Mouse (Mus musculus) limb, embryonic 15.5 days (tissue): ENCODE measurements around the gene Ttll10. TPM values are rescaled to one million over a fixed set of nuclear protein-coding genes. Genes with fewer than 3 reads are reported as not detected.

Experiments
- ATAC-seq: fragments of 200-750 bp; cut with Nextera tagmentation; 2 replicates; pipeline ENCODE4 v1.8.0; 2017; ENCODE audit warnings: low read depth, moderate TSS enrichment; ENCODE audit not compliant: insufficient number of reproducible peaks, low FRiP score, low TSS enrichment
- H3K27ac ChIP-seq: fragments of 300-500 bp; sonication (generic); 2 replicates; pipeline ENCODE4 v1.5.1; 2015; ENCODE audit warnings: moderate library complexity, mild to moderate bottlenecking, inconsistent platforms
- H3K27me3 ChIP-seq: fragments of 300-500 bp; sonication (generic); 2 replicates; pipeline ENCODE4 v1.6.1; 2015; ENCODE audit warnings: inconsistent platforms
- H3K36me3 ChIP-seq: fragments of 300-500 bp; sonication (generic); 2 replicates; pipeline ENCODE4 v1.6.1; 2015; ENCODE audit warnings: inconsistent platforms
- H3K4me1 ChIP-seq: fragments of 300-500 bp; sonication (generic); 2 replicates; pipeline ENCODE4 v1.6.1; 2015; ENCODE audit warnings: inconsistent platforms
- H3K4me2 ChIP-seq: fragments of 300-500 bp; sonication (generic); 2 replicates; pipeline ENCODE4 v1.6.1; 2015; ENCODE audit warnings: mild to moderate bottlenecking, inconsistent platforms
- H3K4me3 ChIP-seq: fragments of 300-500 bp; sonication (generic); 2 replicates; pipeline ENCODE4 v1.5.1; 2015; ENCODE audit warnings: mild to moderate bottlenecking, inconsistent platforms
- H3K9ac ChIP-seq: fragments of 300-500 bp; sonication (generic); 2 replicates; pipeline ENCODE4 v1.6.1; 2015; ENCODE audit warnings: inconsistent platforms
- H3K9me3 ChIP-seq: fragments of 300-500 bp; sonication (generic); 2 replicates; pipeline ENCODE4 v1.6.1; 2016; ENCODE audit warnings: inconsistent platforms
- WGBS: fragments of 180-500 bp; shearing (Covaris S2); methylation state at CpG from one replicate; pipeline ENCODE4 v1.1.7; 2015; 5-methylcytosine and 5-hydroxymethylcytosine counted together
- polyA plus RNA-seq: library from polyadenylated mRNA; unstranded; fragments of >200 nt; fragmentation: Nextera tagmentation; extraction: Ambion mirVana; gene quantifications from 2 replicates; pipeline ENCODE4 v1.2.1, GENCODE M21; 2015

Gene Ttll10
- polyA plus RNA-seq, 1 experiment from 2014 or later: 3.1 TPM

DNA sequence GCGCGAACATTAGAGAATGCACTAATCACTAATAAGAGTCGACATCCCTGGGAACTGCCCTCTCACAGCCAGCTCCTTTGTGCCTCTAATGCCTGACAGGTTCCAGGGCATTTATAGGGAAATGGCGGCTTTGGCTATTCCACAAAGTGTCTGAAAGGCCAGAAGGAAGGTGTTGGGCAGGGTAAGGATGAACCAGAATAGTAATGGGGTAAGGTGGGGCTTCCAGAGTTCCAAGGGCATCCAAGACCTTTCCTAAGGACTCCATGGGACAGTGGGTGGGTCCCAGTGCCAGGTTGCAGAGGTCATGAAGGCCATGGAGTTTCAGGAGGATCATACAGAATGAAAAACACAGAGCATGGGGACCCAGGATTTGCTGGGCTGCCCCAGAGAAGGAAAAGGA is 24.9 kb downstream of the Ttll10 start:
- Histone ChIP-seq H3K4me2 (no peak overlapping the region), H3K27ac (no peak overlapping the region), H3K36me3 (peaks cover 3% of the 10 kb centered on the region), H3K27me3 (peaks cover 25% of the 10 kb centered on the region), H3K4me1 (peaks cover 35% of the 10 kb centered on the region), H3K9ac (no peak overlapping the region), H3K9me3 (no peaks in the 10 kb centered on the region), H3K4me3 (no peak overlapping the region)
- ATAC-seq: no peak
- 71% methylated on average over 4 of the region's 4 CpGs for WGBS

DNA sequence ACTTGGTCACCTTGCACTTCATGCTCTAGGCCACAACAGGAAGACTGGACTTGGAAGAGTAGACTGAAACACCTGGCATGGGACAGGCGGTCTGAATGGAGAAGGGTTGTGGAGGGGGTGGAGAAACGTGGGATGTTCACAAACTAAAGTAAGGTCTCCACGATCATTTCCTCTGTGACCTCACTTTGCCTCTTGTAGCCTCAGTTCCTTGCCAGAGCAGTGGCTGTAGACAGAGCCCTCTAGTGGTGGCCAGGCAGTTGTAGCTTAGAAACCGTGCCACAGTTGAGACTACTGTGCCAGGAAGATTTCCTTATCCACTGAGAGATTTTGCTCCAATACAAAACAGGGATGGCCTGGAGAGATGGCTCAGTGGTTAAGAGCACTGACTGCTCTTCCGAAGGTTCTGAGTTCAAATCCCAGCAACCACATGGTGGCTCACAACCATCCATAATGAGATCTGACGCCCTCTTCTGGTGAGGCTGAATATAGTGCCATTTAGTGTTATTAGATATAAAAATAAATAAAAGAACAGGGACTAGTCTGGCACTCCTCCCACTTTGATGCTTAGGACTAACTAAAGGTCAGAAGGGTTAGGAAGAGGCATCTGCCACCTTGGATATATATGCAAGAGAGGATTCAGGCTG is 25.6 kb downstream of the Ttll10 start:
- ATAC-seq: no peak
- WGBS: 59% methylated on average over 6 of the region's 6 CpGs
- Histone ChIP-seq H3K9me3 (no peaks in the 10 kb centered on the region), H3K4me3 (no peak overlapping the region), H3K4me1 (peaks cover 35% of the 10 kb centered on the region), H3K27ac (no peak overlapping the region), H3K36me3 (peaks cover 7% of the 10 kb centered on the region), H3K9ac (no peak overlapping the region), H3K4me2 (no peak overlapping the region), H3K27me3 (peaks cover 25% of the 10 kb centered on the region)

DNA sequence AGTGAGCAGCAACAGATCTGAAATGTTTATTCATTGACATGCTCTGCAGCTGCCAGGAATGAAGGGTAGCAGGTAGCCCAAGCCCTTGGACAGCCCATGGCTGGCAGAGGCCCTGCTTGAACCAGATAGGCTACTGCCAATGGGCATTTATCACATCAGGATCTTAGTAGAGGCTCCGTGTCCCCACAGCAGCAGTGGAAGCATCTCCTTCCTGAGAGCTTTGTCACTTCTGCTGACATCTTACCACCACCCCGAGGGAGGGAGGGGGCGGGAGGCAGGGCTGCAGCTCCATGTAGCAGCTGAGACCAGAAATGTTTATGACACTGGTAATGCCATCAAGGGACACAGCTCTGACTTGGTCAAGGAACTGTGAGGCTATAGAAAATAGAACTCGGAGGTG is 26.4 kb downstream of the Ttll10 start:
- 79% methylated on average over 4 of the region's 4 CpGs for WGBS
- H3K27ac ChIP-seq: peak overlapping the region; percentile 95; the same call in 1 of the 2 replicates
- H3K4me1 ChIP-seq: peaks cover 35% of the 10 kb centered on the region
- ATAC-seq: no peak
- no peak overlapping the region for H3K9ac ChIP-seq
- peaks cover 25% of the 10 kb centered on the region for H3K27me3 ChIP-seq
- H3K4me3 ChIP-seq: no peak overlapping the region
- H3K9me3 ChIP-seq: no peaks in the 10 kb centered on the region
- H3K4me2 ChIP-seq: no peak overlapping the region
- H3K36me3 ChIP-seq: peaks cover 14% of the 10 kb centered on the region

DNA sequence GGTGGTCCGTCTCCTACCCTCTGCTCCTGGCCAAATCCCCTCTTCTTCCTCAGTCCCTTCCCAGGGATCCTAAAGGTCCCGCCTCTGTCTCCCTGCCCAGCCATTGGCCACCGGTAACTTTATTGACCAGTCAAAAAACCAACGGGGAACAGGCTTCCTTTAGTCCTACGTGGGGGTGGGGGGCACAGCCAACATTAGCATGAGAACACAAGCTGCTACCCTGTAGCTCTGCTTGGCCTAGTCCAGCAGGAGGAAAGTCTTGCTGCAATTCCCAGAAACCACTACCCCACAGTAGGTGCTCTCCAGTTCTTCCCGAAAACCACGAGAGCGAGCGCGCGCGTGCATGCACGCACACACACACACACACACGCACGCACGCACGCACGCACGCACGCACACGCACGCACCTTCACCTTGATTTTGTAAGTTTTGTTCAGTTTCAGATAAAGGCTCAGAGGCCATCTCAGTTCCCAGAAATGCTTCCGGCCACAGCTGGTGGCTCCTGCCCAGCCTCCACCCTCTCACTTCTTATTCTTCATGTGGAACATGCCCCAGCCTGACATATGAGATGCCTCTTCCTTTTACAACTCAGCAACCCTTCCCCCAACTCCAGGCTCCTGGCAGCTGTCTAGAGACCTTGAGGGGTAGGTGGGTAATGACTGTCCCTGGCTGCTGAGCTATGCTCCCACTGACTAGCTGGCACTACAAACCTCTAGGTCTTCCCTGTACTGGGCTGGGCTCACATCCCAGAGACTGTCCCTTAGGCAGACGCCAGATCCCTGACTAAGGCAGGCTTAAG is 27.4 kb downstream of the Ttll10 start:
- 0% methylated on average over 24 of the region's 24 CpGs for WGBS
- Histone ChIP-seq H3K27ac (peak overlapping the region; percentile 95), H3K27me3 (peaks cover 25% of the 10 kb centered on the region), H3K4me2 (peak overlapping the region; percentile 66), H3K4me3 (peak overlapping the region; percentile 55), H3K4me1 (peaks cover 37% of the 10 kb centered on the region), H3K9ac (peak overlapping the region; percentile 40), H3K9me3 (no peaks in the 10 kb centered on the region), H3K36me3 (peaks cover 23% of the 10 kb centered on the region)
- ATAC-seq: peak; percentile 80

DNA sequence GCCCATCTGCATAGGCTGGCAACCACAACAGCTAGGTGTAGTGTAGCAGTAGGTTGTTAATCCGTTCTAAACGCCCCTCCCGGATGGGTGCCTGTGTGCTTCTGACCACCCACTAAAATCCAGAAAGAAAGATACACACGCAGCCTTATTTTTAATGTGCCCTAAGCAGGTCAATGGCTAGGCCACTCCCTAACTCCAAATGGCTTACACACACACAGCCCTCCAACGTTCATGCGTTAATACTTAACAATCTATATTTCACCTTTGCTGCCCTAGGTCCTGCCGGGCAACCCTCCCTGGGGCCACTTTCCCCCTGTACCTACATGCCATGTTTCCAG is 28.0 kb downstream of the Ttll10 start:
- Histone ChIP-seq H3K9me3 (no peaks in the 10 kb centered on the region), H3K4me1 (peaks cover 41% of the 10 kb centered on the region), H3K9ac (peak overlapping the region; percentile 40), H3K4me3 (peak overlapping the region; percentile 55), H3K27me3 (peaks cover 23% of the 10 kb centered on the region), H3K27ac (peak overlapping the region; percentile 95), H3K4me2 (peak overlapping the region; percentile 66), H3K36me3 (peaks cover 28% of the 10 kb centered on the region)
- WGBS: 4% methylated on average over 7 of the region's 7 CpGs
- ATAC-seq: no peak

DNA sequence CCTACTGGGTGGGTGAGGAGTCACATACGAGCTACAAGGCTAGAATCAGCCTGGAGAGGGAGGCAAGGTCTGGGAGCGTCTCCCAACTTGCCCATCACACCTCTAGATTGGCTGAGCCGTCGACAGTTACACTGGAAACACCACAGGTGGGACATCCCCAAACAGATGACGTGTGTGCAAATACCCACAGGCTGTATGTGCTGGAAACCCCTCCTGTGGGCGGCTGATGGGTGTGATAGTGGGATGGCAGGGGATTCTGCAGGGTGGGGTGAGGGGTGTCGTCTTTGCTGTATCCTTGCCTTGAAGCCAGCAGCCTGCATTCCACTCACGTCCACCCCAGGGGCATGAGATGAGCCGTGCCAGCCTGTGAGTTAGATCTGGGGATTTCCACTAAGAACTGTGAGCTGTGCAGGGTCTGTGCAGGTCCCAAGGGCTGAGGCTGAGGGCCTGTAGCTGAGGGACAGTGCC is 28.5 kb downstream of the Ttll10 start:
- peaks cover 47% of the 10 kb centered on the region for H3K4me1 ChIP-seq
- 50% methylated on average over 9 of the region's 9 CpGs for WGBS
- H3K4me2 ChIP-seq: peak overlapping the region; percentile 66

DNA sequence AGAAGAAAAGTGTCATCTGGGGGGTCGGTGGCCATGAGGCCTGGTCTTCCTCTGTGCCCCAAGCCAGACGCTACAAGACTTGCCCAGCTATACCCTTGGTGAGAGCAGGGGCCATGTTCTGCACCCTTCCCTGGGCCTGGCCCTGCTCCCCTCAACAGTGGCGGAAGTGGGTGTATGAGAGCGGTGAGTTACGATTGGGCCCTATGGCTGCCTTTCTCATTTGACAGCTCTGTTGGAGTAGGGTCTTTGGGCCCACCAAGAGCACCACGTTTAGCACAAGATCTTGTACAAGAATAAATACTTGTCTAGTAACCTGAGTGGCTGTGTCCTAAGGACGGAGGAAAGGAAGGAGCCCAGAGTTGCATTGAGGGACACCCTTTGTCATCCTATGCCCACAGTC is 30.6 kb downstream of the Ttll10 start:
- Histone ChIP-seq H3K9me3 (no peaks in the 10 kb centered on the region), H3K4me2 (no peak overlapping the region), H3K4me3 (no peak overlapping the region), H3K27ac (no peak overlapping the region), H3K4me1 (peaks cover 39% of the 10 kb centered on the region), H3K9ac (no peak overlapping the region), H3K27me3 (no peaks in the 10 kb centered on the region), H3K36me3 (peaks cover 36% of the 10 kb centered on the region)
- 95% methylated on average over 7 of the region's 7 CpGs for WGBS
- ATAC-seq: no peak

More for the DNA sequence above, 28.5 kb downstream of the Ttll10 start:
- Histone ChIP-seq H3K27ac (peak overlapping the region; percentile 95), H3K9ac (peak overlapping the region; percentile 40), H3K9me3 (no peaks in the 10 kb centered on the region), H3K36me3 (peaks cover 33% of the 10 kb centered on the region), H3K4me3 (peak overlapping the region; percentile 55), H3K27me3 (peaks cover 18% of the 10 kb centered on the region)
- ATAC-seq: no peak

DNA sequence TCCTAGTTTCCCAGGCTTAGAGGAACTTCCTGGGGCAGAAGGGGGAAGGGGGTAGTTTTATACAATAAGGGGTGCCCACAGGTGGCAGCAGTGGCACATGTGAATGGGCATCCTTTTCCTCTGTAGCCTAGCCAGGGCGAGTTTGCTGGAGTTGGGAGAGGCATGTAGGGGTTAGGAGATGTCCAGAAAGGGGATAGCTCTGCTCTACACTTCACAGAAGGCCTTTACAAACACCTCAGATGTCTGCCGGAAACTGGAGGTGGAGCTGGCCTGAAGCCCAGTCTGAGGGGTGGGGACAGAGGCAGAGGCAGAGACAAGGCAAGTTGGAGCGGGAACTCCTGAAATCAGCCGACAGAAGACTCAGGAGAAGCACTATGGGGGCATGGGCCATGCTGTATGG is 33.2 kb downstream of the Ttll10 start, which contains the start of gene Tnfrsf18:
Gene Tnfrsf18, plus strand, starts transcription at position 152 of the 400 bp plus-strand sequence.
- Histone ChIP-seq H3K36me3 (peaks cover 44% of the 10 kb centered on the region), H3K27me3 (no peaks in the 10 kb centered on the region), H3K4me3 (no peak within 1 kb of the TSS), H3K27ac (peak within 1 kb of the TSS; percentile 61), H3K4me1 (peaks cover 25% of the 10 kb centered on the region), H3K4me2 (no peak within 1 kb of the TSS), H3K9ac (no peak within 1 kb of the TSS; the same call in 1 of the 2 replicates), H3K9me3 (no peaks in the 10 kb centered on the region)
- ATAC-seq: no peak
- 45% methylated on average over 4 of the region's 4 CpGs for WGBS

DNA sequence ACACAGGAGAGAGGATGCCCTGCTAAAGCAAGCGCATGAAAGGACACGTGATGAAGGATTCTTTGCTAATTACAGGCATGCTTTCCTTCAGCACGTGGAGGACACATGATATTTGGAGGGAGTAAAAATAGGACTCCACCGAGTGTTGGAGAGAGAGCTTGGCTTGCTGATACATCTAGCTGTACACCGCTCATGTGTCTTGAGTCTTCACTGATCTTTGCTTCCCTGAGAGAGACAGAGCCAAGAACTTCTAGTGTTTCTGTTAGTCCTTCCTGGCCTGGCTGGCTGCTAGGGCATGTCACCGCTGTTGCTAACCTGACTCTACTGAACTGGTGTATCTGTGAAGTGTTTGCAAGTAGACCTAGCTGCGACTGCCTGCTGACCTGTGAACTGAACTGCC is 35.0 kb downstream of the Ttll10 start:
- no peak overlapping the region for H3K4me2 ChIP-seq
- no peak overlapping the region for H3K9ac ChIP-seq
- H3K27ac ChIP-seq: no peak overlapping the region
- peaks cover 46% of the 10 kb centered on the region for H3K36me3 ChIP-seq
- H3K9me3 ChIP-seq: no peaks in the 10 kb centered on the region
- H3K27me3 ChIP-seq: no peaks in the 10 kb centered on the region
- WGBS: 81% methylated on average over 7 of the region's 7 CpGs
- peaks cover 14% of the 10 kb centered on the region for H3K4me1 ChIP-seq
- no peak overlapping the region for H3K4me3 ChIP-seq
- ATAC-seq: no peak

DNA sequence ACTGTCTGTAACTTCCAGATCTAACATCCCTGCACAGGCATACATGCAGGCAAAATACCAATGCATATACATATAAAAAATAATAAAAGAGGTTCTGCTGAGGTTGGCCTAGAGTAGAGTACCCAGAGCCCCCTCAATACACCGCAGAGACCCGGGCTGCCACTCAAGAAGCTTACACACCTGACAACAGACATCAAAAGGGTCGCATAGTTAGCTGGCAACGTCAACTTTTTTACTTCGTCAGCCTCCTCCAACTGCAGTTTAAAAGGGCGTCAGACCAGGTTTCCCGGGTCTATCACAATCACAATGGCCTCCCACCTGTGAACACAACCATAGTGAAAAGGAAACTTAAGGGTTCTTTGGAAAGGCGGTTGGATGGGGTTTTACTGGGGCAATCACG is 35.7 kb downstream of the Ttll10 start:
- 77% methylated on average over 9 of the region's 9 CpGs for WGBS
- Histone ChIP-seq H3K4me2 (no peak overlapping the region), H3K9ac (no peak overlapping the region), H3K9me3 (no peaks in the 10 kb centered on the region), H3K4me1 (peaks cover 14% of the 10 kb centered on the region), H3K36me3 (peaks cover 42% of the 10 kb centered on the region), H3K27ac (no peak overlapping the region), H3K27me3 (no peaks in the 10 kb centered on the region), H3K4me3 (no peak overlapping the region)
- ATAC-seq: no peak

DNA sequence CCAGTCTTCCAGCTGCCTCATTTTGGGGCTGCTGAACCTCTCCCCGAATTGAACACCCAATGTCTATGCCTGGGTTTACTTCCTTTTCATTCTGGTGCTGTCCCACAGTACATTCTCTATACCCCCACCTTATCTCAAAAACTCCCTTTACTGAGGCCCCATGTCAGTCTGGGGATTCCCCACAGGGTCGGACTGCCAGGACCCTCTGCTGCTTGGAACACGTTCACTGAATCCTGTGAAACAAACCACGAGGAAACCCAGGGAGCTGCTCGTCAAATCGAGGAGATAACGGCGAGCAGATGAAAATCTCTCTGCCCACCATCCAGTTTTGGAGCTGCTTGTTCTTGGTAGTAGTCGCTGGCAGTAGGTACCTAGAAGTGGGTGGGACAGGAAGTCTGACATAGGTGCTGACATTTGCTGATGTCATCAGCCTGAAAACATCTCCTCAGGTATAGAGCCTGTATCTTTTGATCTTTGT is 37.2 kb downstream of the Ttll10 start:
- no peak overlapping the region for H3K4me3 ChIP-seq
- no peak overlapping the region for H3K4me2 ChIP-seq
- WGBS: 65% methylated on average over 9 of the region's 9 CpGs
- H3K36me3 ChIP-seq: peaks cover 29% of the 10 kb centered on the region
- no peak overlapping the region for H3K9ac ChIP-seq
- H3K27me3 ChIP-seq: no peaks in the 10 kb centered on the region
- H3K9me3 ChIP-seq: no peaks in the 10 kb centered on the region
- no peak overlapping the region for H3K27ac ChIP-seq
- peaks cover 14% of the 10 kb centered on the region for H3K4me1 ChIP-seq
- ATAC-seq: no peak

DNA sequence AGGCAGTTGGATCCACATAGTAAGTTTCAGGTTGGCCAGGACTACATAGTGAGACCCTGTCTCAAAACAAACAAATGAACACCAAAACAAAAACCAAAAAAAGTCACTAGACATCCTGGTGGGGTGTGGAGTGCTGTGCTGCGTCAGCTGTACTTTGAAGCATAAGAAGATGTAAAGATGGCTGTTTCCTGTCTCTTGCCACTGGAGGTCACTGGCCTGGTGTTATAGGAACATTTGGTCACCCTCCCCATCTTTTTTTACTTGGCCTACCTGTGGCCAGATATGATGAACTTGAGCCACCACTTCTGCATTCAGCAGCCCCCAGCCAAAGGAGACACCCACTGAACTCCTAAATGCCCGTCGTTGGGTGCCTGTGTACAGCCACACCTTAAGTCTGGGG is 37.8 kb downstream of the Ttll10 start:
- Histone ChIP-seq H3K36me3 (peaks cover 25% of the 10 kb centered on the region), H3K9me3 (no peaks in the 10 kb centered on the region), H3K9ac (no peak overlapping the region), H3K27me3 (no peaks in the 10 kb centered on the region), H3K27ac (no peak overlapping the region), H3K4me1 (peaks cover 10% of the 10 kb centered on the region), H3K4me3 (no peak overlapping the region), H3K4me2 (no peak overlapping the region)
- no peak for ATAC-seq
- WGBS: 67% methylated on average over 3 of the region's 3 CpGs
